Mouse (Mus musculus) adrenal gland, postnatal 0 days (tissue): ENCODE measurements around the gene Ube2j2. TPM values are rescaled to one million over a fixed set of nuclear protein-coding genes. Genes with fewer than 3 reads are reported as not detected.

Experiments used
- microRNA-seq: library from miRNA; unstranded; fragments of <30 nt; microRNA quantifications from one replicate; pipeline ENCODE4, GENCODE M21; 2016; ENCODE audit warnings: borderline replicate concordance; ENCODE audit not compliant: insufficient number of aligned reads
- polyA plus RNA-seq: library from polyadenylated mRNA; unstranded; fragments of >200 nt; fragmentation: Nextera tagmentation; extraction: Ambion mirVana; gene quantifications from 2 replicates; pipeline ENCODE4 v1.2.1, GENCODE M21; 2015

The Ube2j2 gene
- 79.0 and 89.5 TPM in 2 replicates for polyA plus RNA-seq

DNA sequence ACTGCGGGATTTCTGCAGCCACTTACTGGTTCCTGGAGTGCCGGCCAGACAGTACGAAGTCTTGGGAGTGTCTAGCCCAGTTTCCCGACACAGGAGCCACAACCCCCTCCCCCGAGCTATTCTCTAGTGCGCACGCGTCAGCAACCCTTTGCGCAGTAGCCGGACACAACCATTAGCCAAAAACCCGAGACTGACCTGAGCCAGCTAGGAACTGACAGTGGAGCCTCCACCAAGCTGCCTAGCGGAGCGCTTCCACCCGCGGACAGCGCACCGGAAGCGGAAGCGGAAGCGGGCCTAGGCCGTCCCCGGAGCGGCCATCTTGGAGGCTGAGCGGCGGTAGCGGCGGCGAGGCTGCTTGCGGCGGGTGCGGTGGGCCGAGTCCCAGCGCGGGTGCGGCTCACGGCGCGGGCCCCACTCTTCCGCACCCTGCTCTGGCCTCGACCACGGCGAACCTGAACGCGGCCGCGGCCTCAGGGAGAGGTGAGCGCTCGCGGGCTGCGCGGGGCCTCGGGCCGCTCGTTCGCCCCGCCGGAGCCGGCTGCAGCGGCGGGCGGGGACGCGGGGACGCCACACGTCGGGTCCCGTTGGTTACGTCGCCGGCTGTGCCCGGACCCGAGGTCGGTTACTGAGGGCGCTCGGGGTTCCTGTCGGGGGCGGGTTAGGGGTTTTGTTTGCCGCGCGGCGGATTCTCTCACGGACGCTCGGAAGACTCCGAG, at the start of gene Ube2j2:
TSS of gene Ube2j2 (plus strand) at position 298 of the 716 bp plus-strand sequence.

DNA sequence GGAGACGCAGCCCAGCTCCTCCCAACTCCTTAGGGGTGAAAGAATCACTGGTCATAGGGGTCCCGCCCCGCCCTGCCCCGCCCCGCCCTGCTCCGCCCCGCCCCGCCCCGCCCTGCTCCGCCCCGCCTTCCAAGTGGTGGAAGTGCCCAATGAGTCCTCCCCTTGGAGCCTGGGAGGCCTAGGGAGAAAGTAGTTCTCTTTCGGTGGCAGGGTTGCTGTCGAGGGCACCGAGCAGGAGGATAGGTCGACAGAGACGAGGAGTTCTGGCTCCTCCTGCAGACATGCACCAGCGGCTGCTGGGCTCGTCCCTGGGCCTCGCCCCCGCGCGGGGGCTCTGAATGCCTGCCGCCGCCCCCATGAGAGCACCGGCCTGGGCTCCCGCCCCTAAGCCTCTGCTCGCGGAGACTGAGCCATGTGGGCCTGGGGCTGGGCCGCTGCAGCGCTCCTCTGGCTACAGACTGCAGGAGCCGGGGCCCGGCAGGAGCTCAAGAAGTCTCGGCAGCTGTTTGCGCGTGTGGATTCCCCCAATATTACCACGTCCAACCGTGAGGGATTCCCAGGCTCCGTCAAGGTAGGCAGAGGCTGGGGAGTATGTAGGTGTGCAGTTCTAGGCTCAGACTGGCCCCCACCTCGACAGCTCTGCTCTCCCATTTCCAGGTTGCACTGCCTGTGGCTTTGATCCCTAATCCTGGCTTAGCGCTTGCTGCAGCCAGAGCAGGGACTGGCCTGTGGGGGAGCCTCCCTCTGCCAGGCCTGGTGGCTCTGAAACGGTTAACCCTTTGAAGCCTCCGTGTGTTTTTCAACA, 18.7 kb downstream of the Ube2j2 start, which contains the start of gene C1qtnf12:
TSS of gene C1qtnf12 (plus strand) at position 152 of the 805 bp plus-strand sequence.

DNA sequence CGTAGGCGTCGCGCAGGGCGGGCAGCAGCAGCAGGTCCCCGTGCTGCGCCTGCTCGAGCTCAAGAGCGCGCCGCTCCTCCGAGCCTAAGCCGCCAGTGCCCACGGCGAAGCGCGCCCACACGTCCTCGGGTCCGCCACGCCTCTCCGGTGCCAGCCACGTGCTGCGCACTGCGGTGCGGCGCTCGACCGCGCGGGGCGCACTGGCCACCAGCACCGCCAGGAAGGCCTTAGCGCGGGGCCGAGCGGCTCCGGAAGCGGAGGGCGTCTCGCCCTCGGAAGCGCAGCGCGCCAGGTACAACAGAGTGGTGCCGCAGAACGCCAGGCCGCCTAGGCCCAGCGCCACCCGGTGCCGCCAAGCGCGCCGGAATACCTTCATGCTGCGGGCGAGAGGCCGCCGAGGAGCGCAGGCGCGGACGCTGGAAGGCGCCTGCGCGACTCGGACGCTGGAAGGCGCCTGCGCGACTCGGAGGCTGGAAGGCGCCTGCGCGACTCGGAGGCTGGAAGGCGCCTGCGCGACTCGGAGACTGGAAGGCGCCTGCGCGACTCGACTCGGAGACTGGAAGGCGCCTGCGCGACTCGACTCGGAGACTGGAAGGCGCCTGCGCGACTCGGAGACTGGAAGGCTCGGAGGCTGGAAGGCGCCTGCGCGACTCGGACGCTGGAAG, 48.7 kb downstream of the Ube2j2 start, which contains the start of the genes B3galt6 and Sdf4:
TSS of gene B3galt6 (minus strand) at position 409 of the 665 bp plus-strand sequence.
TSS of gene Sdf4 (plus strand) at position 632 of the 665 bp plus-strand sequence.

Small RNA genes within 50 kb of the gene (microRNA-seq; reads per million reads assigned to microRNA genes)
- gene Gm22991 = not detected

Other genes starting within 250 kb of the Ube2j2 start
- 26.3 and 55.7 TPM in 2 replicates for gene Fndc10, start 249.5 kb upstream of the Ube2j2 start, polyA plus RNA-seq
- gene Ssu72, start 239.0 kb upstream of the Ube2j2 start, polyA plus RNA-seq = 224 and 227 TPM in 2 replicates
- 0.79 and 1.4 TPM in 2 replicates for gene Tmem240, start 209.0 kb upstream of the Ube2j2 start, polyA plus RNA-seq
- 32.3 and 51.0 TPM in 2 replicates for gene Atad3a, start 182.7 kb upstream of the Ube2j2 start, polyA plus RNA-seq
- gene Vwa1, start 169.1 kb upstream of the Ube2j2 start, polyA plus RNA-seq = 8.0 and 13.1 TPM in 2 replicates
- 0.19 and 0.60 TPM in 2 replicates for gene Tmem88b, start 158.0 kb upstream of the Ube2j2 start, polyA plus RNA-seq
- 0.15 TPM in 1 of 2 replicates, not detected in the other for gene Ankrd65, start 153.4 kb upstream of the Ube2j2 start, polyA plus RNA-seq
- gene Mrpl20, start 141.0 kb upstream of the Ube2j2 start, polyA plus RNA-seq = 301 and 408 TPM in 2 replicates
- 73.0 and 127 TPM in 2 replicates for gene Ccnl2, start 131.3 kb upstream of the Ube2j2 start, polyA plus RNA-seq
- gene Aurkaip1, start 112.6 kb upstream of the Ube2j2 start, polyA plus RNA-seq = 316 and 348 TPM in 2 replicates
- gene Mxra8, start 104.2 kb upstream of the Ube2j2 start, polyA plus RNA-seq = 159 and 249 TPM in 2 replicates
- gene Dvl1, start 96.4 kb upstream of the Ube2j2 start, polyA plus RNA-seq = 11.9 and 14.2 TPM in 2 replicates
- 0.14 and 0.16 TPM in 2 replicates for gene Tas1r3, start 80.5 kb upstream of the Ube2j2 start, polyA plus RNA-seq
- 7.7 and 9.1 TPM in 2 replicates for gene Cptp, start 74.4 kb upstream of the Ube2j2 start, polyA plus RNA-seq
- 30.5 and 36.0 TPM in 2 replicates for gene Ints11, start 74.3 kb upstream of the Ube2j2 start, polyA plus RNA-seq
- gene Pusl1, start 52.0 kb upstream of the Ube2j2 start, polyA plus RNA-seq = 26.3 and 34.6 TPM in 2 replicates
- gene Acap3, start 52.0 kb upstream of the Ube2j2 start, polyA plus RNA-seq = 10.5 and 15.9 TPM in 2 replicates
- gene C1qtnf12, start 18.5 kb downstream of the Ube2j2 start, polyA plus RNA-seq = 56.5 and 78.7 TPM in 2 replicates
- gene B3galt6, start 48.8 kb downstream of the Ube2j2 start, polyA plus RNA-seq = 8.5 and 9.4 TPM in 2 replicates
- 177 and 229 TPM in 2 replicates for gene Sdf4, start 49.0 kb downstream of the Ube2j2 start, polyA plus RNA-seq
- gene Tnfrsf4, start 70.0 kb downstream of the Ube2j2 start, polyA plus RNA-seq = 0.80 and 0.94 TPM in 2 replicates
- gene Tnfrsf18, start 82.3 kb downstream of the Ube2j2 start, polyA plus RNA-seq = 1.0 and 1.1 TPM in 2 replicates
- 0.24 and 0.35 TPM in 2 replicates for gene Ttll10, start 115.6 kb downstream of the Ube2j2 start, polyA plus RNA-seq
- gene 9430015G10Rik, start 166.2 kb downstream of the Ube2j2 start, polyA plus RNA-seq = 6.8 and 9.4 TPM in 2 replicates
- 0.05 and 0.10 TPM in 2 replicates for gene Rnf223, start 186.7 kb downstream of the Ube2j2 start, polyA plus RNA-seq